Mouse (Mus musculus): ENCODE results near the gene Cnih3. TPM values are rescaled to one million over a fixed set of nuclear protein-coding genes. Genes with fewer than 3 reads are reported as not detected.
A peak's percentile ranks its signal among the peaks of the same experiment; 100 is the strongest.

The Cnih3 gene
- polyA plus RNA-seq, 1 experiment from 2014 or later = 0.18 TPM

DNA sequence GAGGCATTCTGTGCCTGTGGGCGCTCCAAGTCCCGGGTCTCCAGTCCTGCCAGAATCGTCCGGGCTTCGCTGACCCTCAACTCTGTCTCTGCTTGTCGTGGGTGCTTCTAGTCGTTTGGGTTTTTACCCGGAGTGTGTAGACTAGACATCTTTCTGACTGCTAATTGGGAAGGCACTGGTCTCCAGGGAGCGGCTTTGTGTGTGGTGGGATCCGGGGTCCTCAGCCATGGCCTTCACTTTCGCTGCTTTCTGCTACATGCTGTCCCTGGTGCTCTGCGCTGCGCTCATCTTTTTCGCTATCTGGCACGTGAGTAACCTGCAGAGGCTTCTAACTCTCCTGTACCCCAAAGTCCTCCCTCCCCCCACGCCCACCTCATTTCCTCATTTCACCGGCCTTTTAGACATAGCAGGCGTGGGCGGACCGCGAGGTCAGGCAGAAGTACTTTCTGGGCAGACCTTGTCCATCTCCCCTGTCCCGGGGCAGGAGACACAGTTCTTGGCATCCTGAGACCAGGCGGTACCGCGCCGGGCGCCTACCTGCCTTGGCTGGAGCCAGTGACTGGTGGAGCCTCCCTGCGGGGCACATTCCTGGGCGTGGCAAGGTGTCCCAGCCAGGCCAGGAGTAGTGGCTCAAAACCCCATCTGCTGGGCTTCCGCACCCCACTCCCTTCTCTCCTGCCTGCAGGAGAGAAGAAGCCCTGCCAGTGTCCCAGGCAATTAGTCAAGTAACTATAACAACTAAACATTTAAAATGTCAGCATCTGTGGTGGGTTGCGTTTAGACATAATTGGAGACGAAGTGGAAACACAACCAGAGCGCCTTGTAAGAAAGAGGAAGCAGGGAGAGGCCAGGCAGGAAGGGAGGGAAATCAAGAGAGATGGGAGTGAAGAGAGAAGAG is 1.0 kb downstream of the Cnih3 start:
- H3K27me3 ChIP-seq (ENCODE audit: control insufficient read depth, insufficient read depth, low read length) = peaks cover 56% of the 10 kb centered on the region
- no peak for ATAC-seq (ENCODE audit: insufficient number of reproducible peaks, insufficient read depth, low FRiP score, low read depth)

GRCm38 (mm10) chr1:181355683-181356082 is 3.3 kb downstream of the Cnih3 start:
- H3K9ac ChIP-seq (ENCODE audit: low read length) = no peak overlapping the region
- H3K4me1 ChIP-seq (ENCODE audit: control insufficient read depth in 2 of 2, insufficient read depth in 2 of 2, low read length in 2 of 2) = peaks cover 4 to 7% of the 10 kb centered on the region in 2 experiments; a peak in 2 of 4 replicates
- H3K36me3 ChIP-seq (ENCODE audit: control insufficient read depth, insufficient read depth, low read length) = no peaks in the 10 kb centered on the region
- H3K27ac ChIP-seq (replicated peaks in 1 of 2; ENCODE audit: control insufficient read depth in 1 of 2, insufficient read depth in 1 of 2, low read depth in 2 of 2, low read length in 2 of 2) = no peak overlapping the region
- H3K4me2 ChIP-seq (ENCODE audit: low read length) = no peak overlapping the region
- H3K4me3 ChIP-seq (ENCODE audit: control insufficient read depth in 1 of 2, insufficient read depth in 1 of 2, low read depth in 1 of 2, low read length in 2 of 2) = no peak overlapping the region
- peaks cover 42% of the 10 kb centered on the region for H3K27me3 ChIP-seq (ENCODE audit: control insufficient read depth, insufficient read depth, low read length)
- 0 out of 2 replicates have a peak, but pooled peaks cover 4% of the 10 kb centered on the region for H3K9me3 ChIP-seq (ENCODE audit: control insufficient read depth, low read length)
- WGBS = 77% methylated on average over 5 of the region's 5 CpGs
- ATAC-seq (ENCODE audit: insufficient number of reproducible peaks, insufficient read depth, low FRiP score, low read depth) = no peak

More for the DNA sequence above, 1.0 kb downstream of the Cnih3 start:
- H3K9me3 ChIP-seq (ENCODE audit: control insufficient read depth, low read length) = no peaks in the 10 kb centered on the region
- H3K9ac ChIP-seq (ENCODE audit: low read length) = peak overlapping the region; percentile 63
- H3K4me1 ChIP-seq (ENCODE audit: control insufficient read depth in 2 of 2, insufficient read depth in 2 of 2, low read length in 2 of 2) = peaks cover 4 to 7% of the 10 kb centered on the region in 2 experiments; a peak in 2 of 4 replicates
- peak overlapping the region; percentile 50 to 52 for H3K4me3 ChIP-seq (ENCODE audit: control insufficient read depth in 1 of 2, insufficient read depth in 1 of 2, low read depth in 1 of 2, low read length in 2 of 2)
- WGBS = 4% methylated on average over 33 of the region's 33 CpGs
- peak overlapping the region; percentile 97 for H3K4me2 ChIP-seq (ENCODE audit: low read length)
- no peaks in the 10 kb centered on the region for H3K36me3 ChIP-seq (ENCODE audit: control insufficient read depth, insufficient read depth, low read length)
- H3K27ac ChIP-seq (replicated peaks in 1 of 2; ENCODE audit: control insufficient read depth in 1 of 2, insufficient read depth in 1 of 2, low read depth in 2 of 2, low read length in 2 of 2) = no peak overlapping the region

DNA sequence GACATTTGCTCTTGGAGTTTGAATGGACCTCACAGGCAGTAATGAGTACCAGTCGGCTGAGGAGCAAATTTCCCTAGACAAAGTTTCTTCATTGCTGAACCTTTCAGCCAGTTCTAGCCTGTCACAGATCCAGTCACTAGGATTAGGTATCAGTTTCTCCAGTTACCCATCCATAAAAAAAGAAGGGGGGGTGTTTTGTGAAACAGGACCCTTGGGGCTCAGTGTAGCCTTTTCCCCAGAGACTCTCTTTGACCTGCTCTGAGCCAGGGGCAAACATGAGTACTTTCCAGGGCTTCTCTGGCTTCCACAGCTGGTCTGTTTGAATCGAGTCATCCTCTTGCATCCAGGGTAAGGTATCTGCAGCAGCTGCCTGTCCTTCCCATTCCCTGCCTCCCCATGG is 5.4 kb downstream of the Cnih3 start:
- peaks cover 4% of the 10 kb centered on the region in 2 experiments; a peak in 1 of 4 replicates for H3K4me1 ChIP-seq (ENCODE audit: control insufficient read depth in 2 of 2, insufficient read depth in 2 of 2, low read length in 2 of 2)
- WGBS = 59% methylated on average over 2 of the region's 2 CpGs
- H3K27ac ChIP-seq (replicated peaks in 1 of 2; ENCODE audit: control insufficient read depth in 1 of 2, insufficient read depth in 1 of 2, low read depth in 2 of 2, low read length in 2 of 2) = no peak overlapping the region
- no peak overlapping the region for H3K4me2 ChIP-seq (ENCODE audit: low read length)
- H3K4me3 ChIP-seq (ENCODE audit: control insufficient read depth in 1 of 2, insufficient read depth in 1 of 2, low read depth in 1 of 2, low read length in 2 of 2) = no peak overlapping the region
- no peak overlapping the region for H3K9ac ChIP-seq (ENCODE audit: low read length)
- H3K27me3 ChIP-seq (ENCODE audit: control insufficient read depth, insufficient read depth, low read length) = peaks cover 25% of the 10 kb centered on the region
- 0 out of 2 replicates have a peak, but pooled peaks cover 4% of the 10 kb centered on the region for H3K9me3 ChIP-seq (ENCODE audit: control insufficient read depth, low read length)
- ATAC-seq (ENCODE audit: insufficient number of reproducible peaks, insufficient read depth, low FRiP score, low read depth) = no peak
- no peaks in the 10 kb centered on the region for H3K36me3 ChIP-seq (ENCODE audit: control insufficient read depth, insufficient read depth, low read length)

DNA sequence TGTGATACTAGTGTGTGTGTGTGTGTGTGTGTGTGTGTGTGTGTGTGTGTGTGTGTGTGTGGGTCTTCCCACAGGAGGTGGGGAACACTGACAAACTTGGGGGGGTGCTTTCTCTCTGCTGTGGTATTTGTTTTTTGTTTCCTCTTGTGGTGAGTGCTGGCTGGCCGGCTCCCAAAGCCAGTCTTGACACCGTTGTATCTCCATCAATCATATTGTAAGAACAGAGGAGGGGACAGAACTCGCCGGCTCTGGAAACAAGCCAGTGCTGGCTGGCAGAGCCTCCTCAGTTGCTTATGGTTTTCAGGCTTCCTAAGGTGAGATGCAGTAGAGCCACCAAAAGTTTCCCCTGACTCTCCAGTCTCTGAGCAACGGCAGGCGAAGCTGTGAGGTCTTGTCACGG is 6.1 kb downstream of the Cnih3 start:
- peaks cover 1 to 2% of the 10 kb centered on the region in 2 experiments; a peak in 1 of 4 replicates for H3K4me1 ChIP-seq (ENCODE audit: control insufficient read depth in 2 of 2, insufficient read depth in 2 of 2, low read length in 2 of 2)
- H3K36me3 ChIP-seq (ENCODE audit: control insufficient read depth, insufficient read depth, low read length) = no peaks in the 10 kb centered on the region
- WGBS = 55% methylated on average over 7 of the region's 7 CpGs
- no peak overlapping the region for H3K27ac ChIP-seq (replicated peaks in 1 of 2; ENCODE audit: control insufficient read depth in 1 of 2, insufficient read depth in 1 of 2, low read depth in 2 of 2, low read length in 2 of 2)
- no peak for ATAC-seq (ENCODE audit: insufficient number of reproducible peaks, insufficient read depth, low FRiP score, low read depth)
- H3K27me3 ChIP-seq (ENCODE audit: control insufficient read depth, insufficient read depth, low read length) = peaks cover 23% of the 10 kb centered on the region
- H3K9ac ChIP-seq (ENCODE audit: low read length) = no peak overlapping the region
- H3K9me3 ChIP-seq (ENCODE audit: control insufficient read depth, low read length) = peaks cover 6% of the 10 kb centered on the region; the same call in 1 of the 2 replicates
- no peak overlapping the region for H3K4me2 ChIP-seq (ENCODE audit: low read length)
- H3K4me3 ChIP-seq (ENCODE audit: control insufficient read depth in 1 of 2, insufficient read depth in 1 of 2, low read depth in 1 of 2, low read length in 2 of 2) = no peak overlapping the region

- Histone ChIP-seq H3K9me3 (ENCODE audit: control insufficient read depth, low read length) (peaks cover 8% of the 10 kb centered on the region; the same call in 1 of the 2 replicates), H3K27me3 (ENCODE audit: control insufficient read depth, insufficient read depth, low read length) (0 out of 2 replicates have a peak, but pooled peaks cover 4% of the 10 kb centered on the region), H3K4me1 (ENCODE audit: control insufficient read depth in 2 of 2, insufficient read depth in 2 of 2, low read length in 2 of 2) (no peaks in the 10 kb centered on the region), H3K9ac (ENCODE audit: low read length) (no peak overlapping the region), H3K4me3 (ENCODE audit: control insufficient read depth in 1 of 2, insufficient read depth in 1 of 2, low read depth in 1 of 2, low read length in 2 of 2) (no peak overlapping the region), H3K36me3 (ENCODE audit: control insufficient read depth, insufficient read depth, low read length) (no peaks in the 10 kb centered on the region), H3K27ac (replicated peaks in 1 of 2; ENCODE audit: control insufficient read depth in 1 of 2, insufficient read depth in 1 of 2, low read depth in 2 of 2, low read length in 2 of 2) (no peak overlapping the region), H3K4me2 (ENCODE audit: low read length) (no peak overlapping the region)
- ATAC-seq (ENCODE audit: insufficient number of reproducible peaks, insufficient read depth, low FRiP score, low read depth) = no peak
- 76% methylated on average over 3 of the region's 3 CpGs for WGBS
These were observed 8.3 kb downstream of the Cnih3 start for GRCm38 (mm10) chr1:181360732-181361131.

DNA sequence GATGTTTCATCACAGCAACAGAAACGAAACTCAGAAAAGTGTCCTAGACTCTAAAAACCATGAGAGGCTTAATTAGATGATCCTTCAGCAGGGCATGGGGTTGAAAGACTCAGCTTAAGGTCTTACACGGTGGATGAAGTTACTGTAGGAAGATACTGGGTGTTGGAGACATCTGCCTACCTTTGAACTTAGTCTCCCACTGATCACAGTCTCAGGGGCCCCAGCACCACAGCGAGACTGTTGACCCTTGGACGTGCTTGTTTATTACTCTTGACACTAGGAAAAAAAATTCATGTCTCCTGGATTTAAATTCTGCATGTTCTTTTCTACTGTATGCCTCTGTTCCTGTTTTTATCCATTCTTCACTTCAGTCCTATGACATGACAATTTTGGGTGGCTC is 11.6 kb downstream of the Cnih3 start:
- H3K4me2 ChIP-seq (ENCODE audit: low read length) = no peak overlapping the region
- H3K36me3 ChIP-seq (ENCODE audit: control insufficient read depth, insufficient read depth, low read length) = no peaks in the 10 kb centered on the region
- H3K9ac ChIP-seq (ENCODE audit: low read length) = no peak overlapping the region
- H3K4me1 ChIP-seq (ENCODE audit: control insufficient read depth in 2 of 2, insufficient read depth in 2 of 2, low read length in 2 of 2) = peaks cover 0 to 5% of the 10 kb centered on the region in 2 experiments; a peak in 1 of 4 replicates
- H3K27ac ChIP-seq (replicated peaks in 1 of 2; ENCODE audit: control insufficient read depth in 1 of 2, insufficient read depth in 1 of 2, low read depth in 2 of 2, low read length in 2 of 2) = no peak overlapping the region
- WGBS = 70% methylated on average over 4 of the region's 4 CpGs
- H3K27me3 ChIP-seq (ENCODE audit: control insufficient read depth, insufficient read depth, low read length) = no peaks in the 10 kb centered on the region
- ATAC-seq (ENCODE audit: insufficient number of reproducible peaks, insufficient read depth, low FRiP score, low read depth) = no peak
- H3K4me3 ChIP-seq (ENCODE audit: control insufficient read depth in 1 of 2, insufficient read depth in 1 of 2, low read depth in 1 of 2, low read length in 2 of 2) = no peak overlapping the region
- peaks cover 8% of the 10 kb centered on the region; the same call in 1 of the 2 replicates for H3K9me3 ChIP-seq (ENCODE audit: control insufficient read depth, low read length)

GRCm38 (mm10) chr1:181365376-181365775 is 12.9 kb downstream of the Cnih3 start:
- Histone ChIP-seq H3K4me2 (ENCODE audit: low read length) (no peak overlapping the region), H3K27me3 (ENCODE audit: control insufficient read depth, insufficient read depth, low read length) (no peaks in the 10 kb centered on the region), H3K36me3 (ENCODE audit: control insufficient read depth, insufficient read depth, low read length) (no peaks in the 10 kb centered on the region), H3K27ac (replicated peaks in 1 of 2; ENCODE audit: control insufficient read depth in 1 of 2, insufficient read depth in 1 of 2, low read depth in 2 of 2, low read length in 2 of 2) (no peak overlapping the region), H3K4me1 (ENCODE audit: control insufficient read depth in 2 of 2, insufficient read depth in 2 of 2, low read length in 2 of 2) (peaks cover 0 to 5% of the 10 kb centered on the region in 2 experiments; a peak in 1 of 4 replicates), H3K4me3 (ENCODE audit: control insufficient read depth in 1 of 2, insufficient read depth in 1 of 2, low read depth in 1 of 2, low read length in 2 of 2) (no peak overlapping the region), H3K9ac (ENCODE audit: low read length) (no peak overlapping the region), H3K9me3 (ENCODE audit: control insufficient read depth, low read length) (peaks cover 4% of the 10 kb centered on the region; the same call in 1 of the 2 replicates)
- ATAC-seq (ENCODE audit: insufficient number of reproducible peaks, insufficient read depth, low FRiP score, low read depth) = no peak
- WGBS = 63% methylated on average over 3 of the region's 3 CpGs
